Mouse (Mus musculus): Measurements from ENCODE around the gene Nr0b2.

DNA sequence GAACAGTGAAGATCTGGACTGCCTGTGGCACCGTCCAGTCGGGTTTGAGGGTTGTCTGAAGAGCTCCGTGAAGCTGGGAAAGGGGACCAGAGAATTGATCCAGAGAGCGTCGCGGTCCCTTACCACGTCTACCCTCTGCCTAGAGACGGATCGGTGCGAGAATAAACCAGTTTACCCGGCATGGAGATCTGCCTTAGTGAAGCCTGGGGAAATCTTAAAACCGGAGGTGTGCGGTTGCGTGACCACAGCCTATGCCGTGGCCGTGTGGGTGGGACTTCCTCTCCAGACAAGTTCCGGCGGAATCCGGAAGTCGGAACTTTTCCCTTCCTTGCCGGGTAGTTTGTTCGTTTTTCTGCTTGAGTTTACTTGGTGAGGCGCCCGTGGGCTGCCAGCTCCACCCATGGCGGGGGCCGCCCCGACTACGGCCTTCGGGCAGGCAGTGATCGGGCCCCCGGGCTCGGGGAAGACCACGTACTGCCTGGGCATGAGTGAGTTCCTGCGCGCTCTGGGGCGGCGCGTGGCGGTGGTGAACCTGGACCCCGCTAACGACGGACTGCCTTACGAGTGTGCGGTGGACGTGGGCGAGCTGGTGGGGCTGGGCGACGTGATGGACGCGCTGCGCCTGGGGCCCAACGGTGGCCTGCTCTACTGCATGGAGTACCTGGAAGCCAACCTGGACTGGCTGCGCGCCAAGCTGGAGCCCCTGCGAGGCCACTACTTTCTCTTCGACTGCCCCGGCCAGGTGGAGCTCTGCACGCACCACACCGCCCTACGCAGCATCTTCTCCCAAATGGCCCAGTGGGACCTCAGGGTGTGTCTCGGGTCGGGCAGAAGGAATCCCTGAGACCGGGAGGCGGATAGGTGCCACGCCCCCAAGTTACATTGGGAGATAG is 31.1 kb downstream of the Nr0b2 start, which contains the start of gene Gpn2:
- TF ChIP-seq CTCF (IDR thresholded peaks at IDR 0.05; ENCODE audit: low read depth, low read length) (no peak), GATA1 (IDR thresholded peaks at IDR 0.05; ENCODE audit: borderline replicate concordance, low read length) (no peak), GATA2 (IDR thresholded peaks at IDR 0.05; ENCODE audit: borderline replicate concordance, low read depth, low read length) (no peak), TAL1 (conservative IDR thresholded peaks at IDR 0.05; ENCODE audit: low read depth, low read length) (no peak)
